Mouse (Mus musculus) liver, adult 2 months (tissue): ENCODE data around the gene Fndc9. TPM values are rescaled to one million over a fixed set of nuclear protein-coding genes. Genes with fewer than 3 reads are reported as not detected.

Experiments
- DNase-seq: peaks from one replicate; pipeline ENCODE4 v3.0.0-alpha.2; 2011; ENCODE audit warnings: low read depth, low spot score; ENCODE audit errors: extremely low read depth
- H3K27ac ChIP-seq: fragments of 200-500 bp; replicated peaks from 2 replicates; pipeline ENCODE4 v1.5.1; 2012; ENCODE audit warnings: low read depth, mild to moderate bottlenecking, control low read depth, inconsistent platforms, low read length; ENCODE audit not compliant: insufficient read depth
- H3K27me3 ChIP-seq: fragments of 200-500 bp; 2 replicates; pipeline ENCODE4 v1.6.1; 2012; ENCODE audit warnings: mild to moderate bottlenecking, moderate library complexity, low read length, inconsistent platforms; ENCODE audit not compliant: control insufficient read depth, insufficient read depth
- H3K36me3 ChIP-seq: fragments of 200-500 bp; 2 replicates; pipeline ENCODE4 v1.6.1; 2012; ENCODE audit warnings: low read length, inconsistent platforms; ENCODE audit not compliant: control insufficient read depth, insufficient read depth
- H3K4me1 ChIP-seq: fragments of 200-500 bp; 2 replicates; pipeline ENCODE4 v1.6.1; 2011; ENCODE audit warnings: low read length; ENCODE audit not compliant: control insufficient read depth, insufficient read depth
- H3K4me3 ChIP-seq: fragments of 200-500 bp; 2 replicates; pipeline ENCODE4 v1.5.1; 2011; ENCODE audit warnings: low read depth, mild to moderate bottlenecking, control low read depth, low read length, moderate library complexity; ENCODE audit not compliant: insufficient read depth
- H3K79me2 ChIP-seq: fragments of 200-500 bp; 2 replicates; pipeline ENCODE4 v1.6.1; 2012; ENCODE audit warnings: inconsistent platforms, mild to moderate bottlenecking, low read length, moderate library complexity; ENCODE audit not compliant: control insufficient read depth, insufficient read depth
- H3K9ac ChIP-seq: fragments of 200-500 bp; 2 replicates; pipeline ENCODE4 v1.6.1; 2012; ENCODE audit warnings: low read depth, mild to moderate bottlenecking, control low read depth, inconsistent platforms, low read length
- CTCF ChIP-seq: fragments of 200-500 bp; IDR thresholded peaks from 2 replicates; pipeline ENCODE4 v1.5.1; 2011; ENCODE audit warnings: low read depth, low read length, control low read depth
- POLR2A ChIP-seq: fragments of 200-500 bp; IDR thresholded peaks from 2 replicates; pipeline ENCODE4 v1.6.1; 2011; ENCODE audit warnings: low read length, control low read depth; ENCODE audit not compliant: insufficient read depth; ENCODE audit errors: extremely low read depth
- WGBS: fragments of 180-500 bp; shearing (Covaris S2); methylation state at CpG from one replicate; pipeline ENCODE4 v1.1.7; 2018; 5-methylcytosine and 5-hydroxymethylcytosine counted together
- polyA plus RNA-seq: library from polyadenylated mRNA; depleted of rRNA; stranded (reverse); fragments of >200 nt; gene quantifications from 2 replicates; pipeline ENCODE4 v1.2.3, GENCODE M21; 2012
- total RNA-seq: library from RNA; depleted of rRNA; stranded (reverse); fragments of >200 nt; gene quantifications from 2 replicates; pipeline ENCODE4 v1.2.3, GENCODE M21; 2014

Gene Fndc9
- total and polyA plus RNA-seq, 2 experiments, result not detected

DNA sequence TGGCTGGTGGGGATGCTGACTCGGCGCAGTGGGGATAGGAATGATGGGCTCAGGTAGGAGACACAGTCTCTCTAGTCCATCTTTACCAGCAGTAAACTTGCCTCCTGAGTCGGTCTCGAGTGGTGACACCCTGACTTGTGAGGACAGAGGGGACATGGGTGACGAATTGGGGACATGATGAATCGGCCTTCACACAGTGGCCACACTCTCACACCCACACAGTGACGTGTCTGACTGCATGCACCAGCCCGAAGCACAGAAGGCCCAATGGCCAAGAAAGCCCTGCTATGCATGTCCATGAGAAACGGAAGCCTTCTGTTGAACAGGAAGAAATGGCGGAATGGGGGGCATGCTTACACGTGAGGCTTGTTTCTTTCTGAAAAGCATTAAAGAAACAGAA lies 28.0 kb downstream of the Fndc9 start:
- no peak for DNase-seq
- no peaks in the 10 kb centered on the region for H3K36me3 ChIP-seq

GRCm38 (mm10) chr11:46264584-46264983 lies 29.3 kb downstream of the Fndc9 start:
- Histone ChIP-seq H3K36me3 (no peaks in the 10 kb centered on the region), H3K27me3 (no peaks in the 10 kb centered on the region), H3K9ac (no peak overlapping the region), H3K27ac (no peak overlapping the region), H3K4me1 (no peaks in the 10 kb centered on the region), H3K79me2 (no peaks in the 10 kb centered on the region), H3K4me3 (no peak overlapping the region)
- TF ChIP-seq POLR2A (no peak), CTCF (no peak)
- WGBS, result 71% methylated on average over 3 of the region's 3 CpGs
- DNase-seq, result no peak

More for the DNA sequence above, 28.0 kb downstream of the Fndc9 start:
- H3K4me1 ChIP-seq, result no peaks in the 10 kb centered on the region
- TF ChIP-seq POLR2A, result no peak
- no peak for TF ChIP-seq CTCF
- no peak overlapping the region for H3K27ac ChIP-seq
- H3K27me3 ChIP-seq, result no peaks in the 10 kb centered on the region
- H3K9ac ChIP-seq, result no peak overlapping the region
- no peaks in the 10 kb centered on the region for H3K79me2 ChIP-seq
- 89% methylated on average over 11 of the region's 11 CpGs for WGBS
- no peak overlapping the region for H3K4me3 ChIP-seq

DNA sequence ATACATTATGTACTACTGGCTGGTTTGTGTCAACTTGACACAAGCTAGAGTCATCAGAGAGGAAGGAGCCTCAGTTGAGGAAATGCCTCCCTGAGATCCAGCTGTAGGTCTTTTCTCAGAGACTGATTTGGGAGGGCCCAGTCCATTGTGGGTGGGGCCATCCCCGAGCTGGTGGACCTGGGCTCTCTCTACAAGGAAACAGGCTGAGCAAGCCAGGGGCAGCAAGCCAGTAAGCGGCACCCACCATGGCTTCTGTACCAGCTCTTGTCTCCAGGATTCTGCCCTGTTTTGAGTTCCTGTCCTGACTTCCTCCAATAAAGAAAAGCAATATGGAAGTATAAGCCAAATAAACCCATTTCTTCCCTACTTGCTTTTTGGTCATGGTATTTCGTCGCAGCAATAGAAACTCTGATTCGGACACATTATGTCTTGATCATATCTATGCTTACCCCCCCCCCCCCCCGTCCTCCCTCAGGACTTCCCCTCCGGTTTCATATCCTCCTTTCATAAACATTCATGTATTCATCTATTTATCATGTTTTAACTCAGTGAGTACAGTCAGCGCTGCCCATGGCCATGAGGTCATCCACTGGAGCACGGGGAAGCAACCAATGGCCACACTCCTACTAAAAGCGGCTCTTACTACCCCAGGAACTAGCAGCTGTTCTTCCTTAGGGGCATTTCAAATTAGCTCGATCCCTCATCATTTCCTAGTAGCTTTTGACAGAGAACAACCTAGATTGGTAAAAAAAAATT lies 29.9 kb downstream of the Fndc9 start:
- Histone ChIP-seq H3K4me3 (no peak overlapping the region), H3K27ac (no peak overlapping the region), H3K27me3 (no peaks in the 10 kb centered on the region), H3K4me1 (no peaks in the 10 kb centered on the region), H3K9ac (no peak overlapping the region), H3K79me2 (no peaks in the 10 kb centered on the region), H3K36me3 (no peaks in the 10 kb centered on the region)
- WGBS, result 84% methylated on average over 11 of the region's 11 CpGs
- TF ChIP-seq CTCF (no peak), POLR2A (no peak)
- DNase-seq, result peak; percentile 8

DNA sequence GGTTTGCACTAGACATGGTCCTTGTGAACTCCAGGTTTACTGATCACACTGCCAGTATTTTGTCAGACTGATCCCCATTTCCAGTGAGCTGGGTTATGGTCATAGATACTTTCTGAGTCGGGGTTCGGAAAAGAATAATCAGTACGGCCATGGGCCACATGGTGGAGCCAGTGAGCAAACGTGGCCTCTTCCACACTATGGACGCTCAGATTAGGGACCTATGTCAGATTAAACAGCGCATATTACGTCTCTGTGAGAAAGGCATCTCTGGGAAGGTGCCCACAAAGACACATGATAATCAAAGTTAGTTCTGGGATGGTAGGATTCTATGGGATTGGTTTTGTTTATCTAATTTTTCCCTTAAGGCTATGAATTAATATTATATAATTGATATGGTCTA lies 33.7 kb downstream of the Fndc9 start:
- peak; percentile 84 for TF ChIP-seq CTCF
- no peak for TF ChIP-seq POLR2A
- 24% methylated on average over 7 of the region's 7 CpGs for WGBS
- no peak overlapping the region for H3K9ac ChIP-seq
- H3K36me3 ChIP-seq, result no peaks in the 10 kb centered on the region
- no peak overlapping the region for H3K4me3 ChIP-seq
- no peak overlapping the region for H3K27ac ChIP-seq
- H3K4me1 ChIP-seq, result no peaks in the 10 kb centered on the region
- H3K27me3 ChIP-seq, result no peaks in the 10 kb centered on the region
- DNase-seq, result peak; percentile 8
- no peaks in the 10 kb centered on the region for H3K79me2 ChIP-seq

DNA sequence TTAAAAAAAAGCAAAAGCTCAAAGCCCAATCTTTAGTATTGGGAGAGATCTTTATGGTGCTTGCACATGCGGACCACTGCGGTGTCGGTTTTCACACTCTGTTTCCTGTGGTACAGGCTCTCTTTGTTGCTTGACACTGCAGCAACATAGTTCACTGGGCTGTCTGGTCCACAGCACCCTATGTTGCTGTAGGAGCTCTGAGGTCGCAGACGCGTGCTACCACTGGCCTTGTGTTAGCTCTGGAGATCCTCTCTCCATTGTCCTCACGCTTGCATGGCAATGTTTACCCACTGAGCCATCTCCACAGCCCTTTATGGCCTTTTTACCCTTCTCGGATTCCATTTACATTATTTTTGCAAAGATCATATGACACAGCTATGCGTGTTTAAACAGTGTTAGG lies 34.1 kb downstream of the Fndc9 start:
- DNase-seq, result no peak
- Histone ChIP-seq H3K27me3 (no peaks in the 10 kb centered on the region), H3K79me2 (no peaks in the 10 kb centered on the region), H3K36me3 (no peaks in the 10 kb centered on the region), H3K4me3 (no peak overlapping the region), H3K27ac (no peak overlapping the region), H3K4me1 (no peaks in the 10 kb centered on the region), H3K9ac (no peak overlapping the region)
- 84% methylated on average over 9 of the region's 9 CpGs for WGBS
- TF ChIP-seq POLR2A (no peak), CTCF (no peak)

- no peaks in the 10 kb centered on the region for H3K4me1 ChIP-seq
- H3K27ac ChIP-seq, result no peak overlapping the region
- H3K79me2 ChIP-seq, result no peaks in the 10 kb centered on the region
- no peak overlapping the region for H3K4me3 ChIP-seq
- 63% methylated on average over 3 of the region's 3 CpGs for WGBS
- TF ChIP-seq POLR2A, result no peak
- no peak for TF ChIP-seq CTCF
- H3K27me3 ChIP-seq, result no peaks in the 10 kb centered on the region
- no peak overlapping the region for H3K9ac ChIP-seq
- H3K36me3 ChIP-seq, result no peaks in the 10 kb centered on the region
- no peak for DNase-seq
These were observed 34.6 kb downstream of the Fndc9 start for GRCm38 (mm10) chr11:46269893-46270292.
